Mouse (Mus musculus) megakaryocyte, embryonic 14.5 days (primary cell): ENCODE measurements around the gene Prickle1.

Source experiments
- FLI1 ChIP-seq: IDR thresholded peaks from 2 replicates; pipeline ENCODE4 v1.6.1; 2012; ENCODE audit warnings: low read length, inconsistent platforms, mixed read lengths
- GATA1 ChIP-seq: IDR thresholded peaks from 3 replicates; pipeline ENCODE4 v1.6.1; 2012; ENCODE audit warnings: mixed read lengths, low read length, inconsistent platforms, borderline replicate concordance

DNA sequence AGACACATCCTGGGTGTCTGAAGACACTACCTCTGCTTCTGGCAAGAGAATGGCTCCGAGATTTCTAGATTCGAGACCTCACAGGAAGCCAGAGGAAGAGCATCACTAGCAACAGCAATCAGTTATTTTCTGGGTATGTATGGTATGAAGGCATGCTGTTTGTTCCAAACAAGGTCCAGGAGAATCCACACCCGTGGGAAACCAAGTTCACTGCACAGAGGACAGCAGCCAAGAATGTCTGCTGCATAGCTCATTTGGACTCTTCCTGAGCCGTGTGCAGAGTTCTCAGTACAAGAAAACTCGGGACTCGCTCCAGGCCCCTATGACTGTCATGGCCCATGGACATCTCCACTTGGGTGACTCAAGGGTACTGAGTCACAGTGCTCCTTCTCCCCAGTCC lies 34.2 kb downstream of the Prickle1 start:
- no peak for TF ChIP-seq GATA1
- no peak for TF ChIP-seq FLI1
